Mouse (Mus musculus) spleen, adult 2 months (tissue): Measurements from ENCODE around the gene Agbl4. TPM values are rescaled to one million over a fixed set of nuclear protein-coding genes. Genes with fewer than 3 reads are reported as not detected.

Experiments
- DNase-seq, 2 experiments: peaks; one replicate each; pipeline versions ENCODE4 v3.0.0 to v3.0.0-alpha.2; 2012 to 2021; ENCODE audit warnings: low spot score in 2 of 2, low read depth in 1 of 2
- H3K27ac ChIP-seq: fragments of 200-500 bp; 2 replicates; pipeline ENCODE4 v1.5.1; 2012; ENCODE audit warnings: low read length, inconsistent platforms; ENCODE audit not compliant: insufficient read depth
- H3K27me3 ChIP-seq: fragments of 200-500 bp; 2 replicates; pipeline ENCODE4 v1.6.1; 2012; ENCODE audit warnings: mild to moderate bottlenecking, moderate library complexity, low read length, inconsistent platforms; ENCODE audit not compliant: control insufficient read depth, insufficient read depth
- H3K36me3 ChIP-seq: fragments of 200-500 bp; 2 replicates; pipeline ENCODE4 v1.6.1; 2012; ENCODE audit warnings: mild to moderate bottlenecking, low read length, inconsistent platforms; ENCODE audit not compliant: control insufficient read depth, insufficient read depth
- H3K4me1 ChIP-seq: fragments of 200-500 bp; 2 replicates; pipeline ENCODE4 v1.6.1; 2011; ENCODE audit warnings: inconsistent platforms; ENCODE audit not compliant: control insufficient read depth, insufficient read depth, insufficient read length
- H3K4me3 ChIP-seq: fragments of 200-500 bp; 2 replicates; pipeline ENCODE4 v1.5.1; 2011; ENCODE audit warnings: mild to moderate bottlenecking, inconsistent platforms; ENCODE audit not compliant: insufficient read depth, insufficient read length; ENCODE audit errors: extremely low read depth
- CTCF ChIP-seq: fragments of 200-500 bp; IDR thresholded peaks from 2 replicates; pipeline ENCODE4 v1.5.1; 2011; ENCODE audit warnings: mild to moderate bottlenecking, inconsistent platforms; ENCODE audit not compliant: insufficient read depth, insufficient read length, insufficient replicate concordance; ENCODE audit errors: extremely low read depth
- POLR2A ChIP-seq: fragments of 200-500 bp; IDR thresholded peaks from 2 replicates; pipeline ENCODE4 v1.6.1; 2011; ENCODE audit warnings: low read depth, low read length, inconsistent platforms
- WGBS: fragments of 180-500 bp; shearing (Covaris S2); methylation state at CpG from one replicate; pipeline ENCODE4 v1.1.7; 2018; 5-methylcytosine and 5-hydroxymethylcytosine counted together
- polyA plus RNA-seq: library from polyadenylated mRNA; depleted of rRNA; stranded (reverse); fragments of >200 nt; gene quantifications from 2 replicates; pipeline ENCODE4 v1.2.3, GENCODE M21; 2012

Gene Agbl4
- polyA plus RNA-seq, 1 experiment: 0.18 TPM

GRCm38 (mm10) chr4:111400676-111401075 is 1003.2 kb downstream of the Agbl4 start:
- Histone ChIP-seq H3K27ac (no peak overlapping the region), H3K27me3 (no peaks in the 10 kb centered on the region), H3K36me3 (no peaks in the 10 kb centered on the region), H3K4me3 (no peak overlapping the region), H3K4me1 (peaks cover 30% of the 10 kb centered on the region)
- TF ChIP-seq POLR2A (no peak), CTCF (no peak)
- DNase-seq: no peak
- WGBS: 81% methylated on average over 2 of the region's 2 CpGs

GRCm38 (mm10) chr4:111403243-111403642 is 1005.8 kb downstream of the Agbl4 start:
- no peak for TF ChIP-seq CTCF
- no peak for TF ChIP-seq POLR2A
- Histone ChIP-seq H3K36me3 (no peaks in the 10 kb centered on the region), H3K4me1 (peaks cover 22% of the 10 kb centered on the region), H3K27ac (no peak overlapping the region; the same call in 1 of the 2 replicates), H3K4me3 (no peak overlapping the region), H3K27me3 (no peaks in the 10 kb centered on the region)
- no peak for DNase-seq
- WGBS: 47% methylated on average over 1 of the region's 1 CpGs

GRCm38 (mm10) chr4:111410731-111411130 is 1013.3 kb downstream of the Agbl4 start:
- Histone ChIP-seq H3K4me1 (peaks cover 5% of the 10 kb centered on the region; the same call in 1 of the 2 replicates), H3K36me3 (no peaks in the 10 kb centered on the region), H3K4me3 (no peak overlapping the region), H3K27ac (no peak overlapping the region), H3K27me3 (no peaks in the 10 kb centered on the region)
- WGBS: 83% methylated on average over 4 of the region's 4 CpGs
- no peak for DNase-seq
- TF ChIP-seq CTCF (no peak), POLR2A (no peak)

GRCm38 (mm10) chr4:111414399-111414798 is 1016.9 kb downstream of the Agbl4 start:
- Histone ChIP-seq H3K27me3 (no peaks in the 10 kb centered on the region), H3K4me3 (peak overlapping the region; percentile 79), H3K36me3 (peaks cover 9% of the 10 kb centered on the region), H3K4me1 (peaks cover 8% of the 10 kb centered on the region), H3K27ac (peak overlapping the region; percentile 92)
- no peak for TF ChIP-seq CTCF
- TF ChIP-seq POLR2A: no peak
- WGBS: 8% methylated on average over 6 of the region's 6 CpGs
- no peak for DNase-seq

GRCm38 (mm10) chr4:111414818-111415488 is 1017.5 kb downstream of the Agbl4 start, which contains the start of gene Bend5:
TSS of gene Bend5 (plus strand) at chr4:111415006.
- H3K4me1 ChIP-seq: peaks cover 8% of the 10 kb centered on the region
- no peaks in the 10 kb centered on the region for H3K27me3 ChIP-seq
- 1% methylated on average over 49 of the region's 66 CpGs for WGBS
- peak within 1 kb of the TSS; percentile 92 for H3K27ac ChIP-seq
- DNase-seq: peak; percentile 44 to 83
- H3K36me3 ChIP-seq: peaks cover 9% of the 10 kb centered on the region
- no peak for TF ChIP-seq CTCF
- peak within 1 kb of the TSS; percentile 79 for H3K4me3 ChIP-seq

GRCm38 (mm10) chr4:111416126-111416525 is 1018.7 kb downstream of the Agbl4 start:
- Histone ChIP-seq H3K36me3 (peaks cover 9% of the 10 kb centered on the region), H3K4me3 (peak overlapping the region; percentile 79; the same call in 1 of the 2 replicates), H3K27ac (peak overlapping the region; percentile 92), H3K4me1 (peaks cover 8% of the 10 kb centered on the region), H3K27me3 (no peaks in the 10 kb centered on the region)
- WGBS: 21% methylated on average over 3 of the region's 3 CpGs
- peak in 1 of 2 experiments; percentile 35 for DNase-seq
- no peak for TF ChIP-seq POLR2A
- TF ChIP-seq CTCF: no peak

GRCm38 (mm10) chr4:111416551-111416950 is 1019.1 kb downstream of the Agbl4 start:
- DNase-seq: no peak
- no peak overlapping the region for H3K27ac ChIP-seq
- no peaks in the 10 kb centered on the region for H3K27me3 ChIP-seq
- peaks cover 10% of the 10 kb centered on the region for H3K4me1 ChIP-seq
- H3K4me3 ChIP-seq: no peak overlapping the region
- TF ChIP-seq POLR2A (no peak), CTCF (no peak)
- H3K36me3 ChIP-seq: peaks cover 9% of the 10 kb centered on the region
- 88% methylated on average over 3 of the region's 3 CpGs for WGBS
